Mouse (Mus musculus): ENCODE measurements around the gene Tm2d3.

- no peak for TF ChIP-seq CTCF (IDR thresholded peaks at IDR 0.05; ENCODE audit: low read depth, low read length)
- TF ChIP-seq POLR2A (IDR thresholded peaks at IDR 0.05; ENCODE audit: extremely low read depth, insufficient read depth, low read length) = no peak
These were observed 51.9 kb downstream of the Tm2d3 start for GRCm38 (mm10) chr7:65742857-65743256.

Measured in liver, adult 2 months (tissue).